Mouse (Mus musculus): ENCODE results near the gene Nrg3.

Nrg3 gene

GRCm38 (mm10) chr14:38997843-38998242 lies 475.0 kb downstream of the Nrg3 start:
- ChIA-PET POLR2A (no interaction called here), CTCF (no interaction called here)

DNA sequence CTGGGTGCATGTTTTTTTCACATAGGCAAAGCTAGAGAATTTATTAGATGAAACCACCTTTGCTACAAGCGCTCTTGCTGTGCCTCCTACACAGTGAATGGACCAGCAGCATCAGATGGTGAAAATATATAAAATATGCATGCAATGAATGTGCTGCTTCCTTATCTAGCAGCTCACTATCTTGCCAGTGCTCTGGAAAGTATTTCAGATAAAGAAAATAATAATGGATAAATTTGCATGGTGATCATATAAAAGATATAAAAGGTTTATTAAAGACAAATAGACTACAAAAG lies 480.4 kb downstream of the Nrg3 start:
- POLR2A ChIA-PET = no interaction called here

GRCm38 (mm10) chr14:38991847-38992573 lies 480.9 kb downstream of the Nrg3 start:
- ChIA-PET POLR2A (interaction anchor here in 1 of 4 experiments (0.6 kb wide), 1 partner anchor 1002 kb away, joined by 5 read pairs; no protein-coding TSS in a partner anchor), CTCF (no interaction called here)

More for the DNA sequence above, 480.4 kb downstream of the Nrg3 start:
- CTCF ChIA-PET = no interaction called here

DNA sequence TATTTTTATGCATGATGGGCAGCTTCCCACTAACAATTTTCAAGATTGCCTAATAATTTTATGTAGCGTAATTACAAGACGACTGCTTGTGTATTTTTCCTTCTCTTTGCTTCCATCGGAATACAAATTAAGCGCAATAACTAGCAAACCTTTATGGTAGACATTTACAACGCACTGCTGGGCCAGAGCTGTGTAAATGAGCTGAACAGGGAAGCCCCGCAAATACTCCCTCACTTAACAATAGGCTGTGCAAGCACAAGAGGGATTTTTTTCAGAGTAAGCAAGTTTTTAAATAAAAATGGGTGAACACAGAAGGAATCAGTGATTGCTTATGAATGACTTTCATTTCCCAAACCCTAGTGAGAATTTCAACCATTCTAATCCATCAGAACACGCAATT lies 513.5 kb downstream of the Nrg3 start:
- CTCF ChIA-PET = no interaction called here
- POLR2A ChIA-PET = no interaction called here

DNA sequence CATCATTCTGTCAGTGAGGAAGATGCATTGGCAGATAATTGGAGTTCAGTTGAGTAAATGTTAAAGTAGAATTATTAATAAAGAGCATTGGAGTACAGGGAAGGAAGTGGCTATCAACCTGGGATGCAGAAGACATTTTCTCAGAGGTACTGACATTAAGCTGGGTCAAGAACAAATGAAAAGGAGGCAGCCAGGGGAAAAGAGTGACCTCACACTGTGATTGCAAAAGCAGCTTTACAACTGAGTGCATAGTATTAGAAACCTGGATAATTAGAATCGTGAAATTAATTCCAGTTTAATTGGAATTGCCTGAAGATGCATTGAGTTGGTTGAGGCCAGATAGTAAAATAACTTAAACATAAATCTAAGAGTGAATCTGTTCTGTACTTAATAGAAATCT lies 535.4 kb downstream of the Nrg3 start:
- CTCF ChIA-PET = no interaction called here
- POLR2A ChIA-PET = no interaction called here

- POLR2A ChIA-PET = no interaction called here
- CTCF ChIA-PET = no interaction called here
These were observed 536.3 kb downstream of the Nrg3 start for GRCm38 (mm10) chr14:38936483-38937054.

DNA sequence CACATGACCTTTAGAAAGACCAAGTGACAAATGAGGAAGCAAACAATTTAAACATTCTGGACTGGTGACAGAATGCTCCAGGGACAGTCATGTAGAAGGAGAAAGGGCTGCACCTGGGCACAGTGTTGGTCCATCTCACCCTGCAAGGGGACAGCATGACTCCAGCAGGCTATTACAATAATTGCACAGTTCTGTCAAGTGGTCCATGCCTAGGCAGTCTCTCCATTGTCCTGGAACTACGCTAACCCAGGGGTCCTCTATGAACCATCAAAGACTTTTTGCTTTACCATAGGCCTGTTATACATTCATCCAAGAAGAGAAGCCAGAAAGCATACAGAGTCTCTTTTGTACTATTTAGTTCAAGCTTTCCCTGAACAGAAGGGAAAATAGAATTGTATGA lies 549.2 kb downstream of the Nrg3 start:
- CTCF ChIA-PET = no interaction called here
- POLR2A ChIA-PET = no interaction called here

DNA sequence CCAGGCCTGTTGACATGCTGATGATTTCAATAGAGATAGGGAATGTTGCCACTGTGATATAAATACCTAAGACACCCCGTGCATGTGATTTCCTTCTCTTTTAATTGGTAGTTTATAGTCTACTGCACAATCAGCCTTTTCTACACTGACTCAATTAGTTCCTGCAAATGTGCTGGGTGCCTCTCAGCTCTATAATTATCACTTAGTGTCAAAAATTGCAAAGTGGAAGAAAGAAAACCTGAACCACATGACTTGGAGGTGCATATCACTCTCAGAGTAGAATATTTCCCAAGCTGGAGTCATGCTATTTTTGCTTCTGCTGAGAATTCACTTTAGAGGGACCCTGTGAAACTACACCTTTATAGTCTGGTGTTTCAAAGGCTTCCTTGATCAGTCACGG lies 552.1 kb downstream of the Nrg3 start:
- POLR2A ChIA-PET = no interaction called here
- CTCF ChIA-PET = interaction anchor here in 1 of 4 experiments (0.6 kb wide), 1 partner anchor 19 kb away, joined by 4 read pairs; no protein-coding TSS in a partner anchor

GRCm38 (mm10) chr14:38870591-38870990 lies 602.3 kb downstream of the Nrg3 start:
- ChIA-PET CTCF (no interaction called here), POLR2A (no interaction called here)

- POLR2A ChIA-PET = no interaction called here
- CTCF ChIA-PET = no interaction called here
These were observed 625.3 kb downstream of the Nrg3 start for GRCm38 (mm10) chr14:38847566-38847965.

DNA sequence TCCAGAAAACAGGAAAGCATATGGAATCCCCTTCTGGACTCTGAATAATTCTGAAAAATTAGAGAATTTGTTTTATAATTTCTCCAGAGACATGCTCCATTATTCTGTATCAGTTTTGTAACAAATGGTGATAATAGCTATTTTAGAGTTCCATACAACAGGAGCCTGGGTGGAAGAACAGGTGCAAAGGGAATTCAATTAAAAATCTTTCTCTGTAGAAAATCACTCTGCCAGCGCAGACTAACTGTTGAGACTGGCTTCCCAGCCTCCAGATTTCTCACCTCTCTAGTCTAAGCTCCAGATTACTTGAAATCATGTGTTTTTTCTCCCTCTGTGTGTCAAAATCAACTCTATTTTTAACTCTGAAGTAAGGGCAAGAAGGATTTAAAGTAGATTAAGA lies 625.8 kb downstream of the Nrg3 start:
- CTCF ChIA-PET = no interaction called here
- POLR2A ChIA-PET = no interaction called here

- ChIA-PET CTCF (no interaction called here), POLR2A (no interaction called here)
These were observed 637.9 kb downstream of the Nrg3 start for GRCm38 (mm10) chr14:38835006-38835405.

DNA sequence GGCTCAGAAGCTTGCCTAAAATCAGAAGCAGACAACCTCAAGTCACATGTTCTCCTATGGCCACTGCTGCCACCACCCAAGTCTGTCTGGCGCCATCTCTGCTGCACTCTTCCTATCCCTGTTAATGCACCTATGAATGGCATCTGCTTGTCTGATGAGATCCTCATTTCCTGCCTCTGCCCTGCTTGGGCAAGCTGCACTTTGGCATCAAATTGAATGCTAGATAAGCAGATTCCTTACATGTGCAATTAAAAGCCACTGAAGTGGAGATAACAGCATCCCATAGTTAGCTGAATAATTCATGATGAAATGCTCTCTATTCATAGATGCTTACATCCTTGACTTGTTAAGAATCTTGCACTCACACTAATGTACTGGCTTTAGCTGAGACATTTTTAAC lies 648.0 kb downstream of the Nrg3 start:
- CTCF ChIA-PET = no interaction called here
- POLR2A ChIA-PET = no interaction called here

- POLR2A ChIA-PET = no interaction called here
- CTCF ChIA-PET = no interaction called here
These were observed 675.9 kb downstream of the Nrg3 start for GRCm38 (mm10) chr14:38797027-38797426.

DNA sequence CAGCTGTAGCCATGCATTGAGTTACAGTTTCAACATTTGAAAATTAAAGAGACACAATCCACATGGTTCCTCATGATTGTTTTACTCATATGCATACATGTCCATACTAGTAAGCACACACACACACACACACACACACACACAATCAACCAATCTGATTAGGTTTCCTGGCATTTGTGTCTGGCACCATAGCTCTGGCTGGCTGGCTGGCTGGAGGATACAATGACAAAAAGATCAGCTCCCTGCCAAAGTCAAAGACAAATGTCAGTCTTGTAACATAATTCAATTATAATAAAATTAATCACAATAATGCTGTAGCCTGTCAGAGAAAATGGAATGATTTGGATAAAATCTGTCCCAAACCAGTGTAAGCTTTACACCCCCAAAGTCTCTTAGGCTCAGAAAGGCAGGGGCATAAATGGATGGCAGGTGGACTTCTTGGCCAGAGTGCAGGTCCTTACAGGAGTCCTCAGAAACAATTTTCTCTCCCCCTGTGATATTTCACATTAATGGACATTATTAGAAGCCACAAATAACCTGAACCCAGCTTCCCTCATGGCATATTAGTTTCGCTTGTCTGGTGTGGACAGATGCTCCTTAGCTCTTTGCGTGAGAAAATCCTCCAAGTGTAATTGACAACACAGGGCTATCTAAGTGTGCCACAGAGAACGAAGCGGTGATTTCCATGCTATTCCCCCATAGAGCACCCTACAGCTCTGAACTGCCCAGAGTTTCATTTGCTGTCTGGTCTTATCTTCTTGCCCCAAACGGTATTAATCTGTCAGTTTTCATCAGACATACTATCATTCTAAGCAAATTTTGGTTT lies 697.4 kb downstream of the Nrg3 start:
- ChIA-PET CTCF (no interaction called here), POLR2A (no interaction called here)

- ChIA-PET CTCF (no interaction called here), POLR2A (no interaction called here)
These were observed 698.1 kb downstream of the Nrg3 start for GRCm38 (mm10) chr14:38774811-38775210.

DNA sequence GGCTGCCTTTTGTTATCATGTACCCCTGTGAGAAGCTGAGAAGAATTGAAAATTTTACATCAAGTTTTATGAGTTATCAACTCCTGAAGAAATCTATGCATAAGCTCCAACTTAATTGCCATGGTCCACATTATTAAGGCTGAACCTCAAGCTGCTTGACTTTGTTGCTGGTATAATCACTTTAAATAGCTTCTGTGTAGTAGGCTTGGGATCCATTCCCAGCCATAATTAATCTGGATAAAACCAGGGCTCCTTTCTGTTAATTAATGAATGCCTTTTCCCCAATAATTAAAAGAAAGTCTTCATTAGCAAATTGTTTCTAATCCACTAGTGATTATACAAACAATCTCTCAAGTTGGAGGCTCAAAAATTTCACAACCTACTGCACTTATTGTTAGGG lies 742.4 kb downstream of the Nrg3 start:
- POLR2A ChIA-PET = no interaction called here
- CTCF ChIA-PET = no interaction called here

DNA sequence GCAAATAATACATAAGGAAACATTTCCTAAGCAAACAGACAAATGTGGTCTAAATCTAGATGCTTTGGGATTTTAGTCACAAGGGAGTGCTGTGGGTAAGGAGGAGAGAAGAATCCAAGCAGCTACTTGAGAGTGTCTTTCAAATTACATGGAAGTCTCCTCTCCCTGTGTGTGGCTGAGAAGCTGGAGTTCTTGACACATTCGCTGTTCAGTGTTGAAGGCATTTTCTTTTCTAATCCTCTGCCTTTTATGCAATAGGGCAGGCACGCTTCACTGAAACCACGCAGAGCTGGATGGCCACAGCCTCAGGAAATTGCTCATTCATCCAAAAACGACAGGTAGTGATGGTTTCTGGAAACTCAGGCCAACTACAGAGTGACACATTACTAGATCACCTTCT lies 769.0 kb downstream of the Nrg3 start:
- POLR2A ChIA-PET = no interaction called here

GRCm38 (mm10) chr14:38702596-38703393 lies 770.1 kb downstream of the Nrg3 start:
- POLR2A ChIA-PET = no interaction called here
- CTCF ChIA-PET = no interaction called here

More for the DNA sequence above, 769.0 kb downstream of the Nrg3 start:
- CTCF ChIA-PET = no interaction called here

- CTCF ChIA-PET = no interaction called here
- POLR2A ChIA-PET = interaction anchor here in 1 of 4 experiments (0.5 kb wide), 1 partner anchor 1483 kb away, joined by 3 read pairs; no protein-coding TSS in a partner anchor
These were observed 771.5 kb downstream of the Nrg3 start for GRCm38 (mm10) chr14:38701413-38701812.
